Mouse (Mus musculus): ENCODE results near the gene Glb1.
A peak's percentile ranks its signal among the peaks of the same experiment; 100 is the strongest.

Glb1 gene

GRCm38 (mm10) chr9:114446887-114447286, 46.0 kb downstream of the Glb1 start:
- DNase-seq: no peak

DNA sequence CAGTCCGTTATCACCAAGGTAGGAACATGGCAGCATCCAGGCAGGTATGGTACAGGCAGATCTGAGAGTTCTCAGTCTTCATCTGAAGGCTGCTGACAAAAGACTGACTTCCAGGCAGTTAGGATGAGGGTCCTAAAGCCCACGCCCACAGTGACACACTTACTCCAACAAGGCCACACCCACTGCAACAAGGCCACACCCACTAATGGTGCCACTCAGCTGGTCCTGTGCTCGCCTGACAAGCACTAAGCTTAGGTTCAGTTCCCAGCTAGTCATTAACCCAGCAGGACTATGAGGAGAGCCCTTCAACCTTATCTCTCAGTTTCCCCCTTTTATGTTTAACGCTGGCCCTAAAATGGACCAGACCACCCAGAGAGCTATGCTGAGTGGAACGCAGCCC, 47.8 kb downstream of the Glb1 start:
- DNase-seq: no peak

GRCm38 (mm10) chr9:114449120-114449754, 48.4 kb downstream of the Glb1 start:
- no peak for DNase-seq

- no peak for DNase-seq
Measured at GRCm38 (mm10) chr9:114451615-114452014, 50.7 kb downstream of the Glb1 start.

DNA sequence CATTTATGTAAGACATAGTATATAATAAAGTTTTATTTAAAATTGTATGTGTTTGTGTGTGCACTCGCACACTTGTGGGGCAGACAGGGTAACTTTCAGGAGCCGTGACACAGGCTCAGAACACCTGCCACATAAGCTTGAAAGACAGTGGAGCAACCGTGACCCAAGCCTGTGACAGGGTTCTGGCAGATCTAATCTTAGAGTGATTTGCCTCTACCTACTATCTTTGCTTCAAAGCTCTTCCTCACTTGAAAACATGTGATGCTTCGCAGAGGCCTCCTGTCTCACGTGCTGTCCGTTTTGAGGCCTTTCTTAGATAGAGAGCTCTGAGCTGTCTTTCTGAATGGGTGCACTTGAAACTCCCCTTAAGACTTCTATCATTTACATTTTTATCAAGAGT, 51.5 kb downstream of the Glb1 start:
- peak; percentile 53 for DNase-seq

DNA sequence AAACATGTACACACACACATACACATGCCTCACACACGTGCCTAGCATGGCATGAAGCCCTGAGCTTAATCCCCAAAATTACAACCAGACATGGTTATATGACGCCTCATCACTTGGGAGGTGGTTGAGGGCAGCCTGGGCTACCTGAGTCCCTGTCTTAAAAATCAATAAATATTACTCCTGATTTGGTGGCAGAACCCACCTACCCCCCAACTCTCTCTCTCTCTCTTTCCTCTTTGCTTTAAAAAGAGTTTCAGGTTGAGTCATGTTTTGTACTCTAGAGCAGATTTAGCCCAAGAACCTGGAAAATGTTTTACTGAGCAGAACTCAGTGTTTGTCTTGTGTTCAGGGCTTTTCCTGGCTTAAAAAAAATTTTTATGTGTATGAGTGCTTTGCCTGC, 54.5 kb downstream of the Glb1 start:
- DNase-seq: no peak

DNA sequence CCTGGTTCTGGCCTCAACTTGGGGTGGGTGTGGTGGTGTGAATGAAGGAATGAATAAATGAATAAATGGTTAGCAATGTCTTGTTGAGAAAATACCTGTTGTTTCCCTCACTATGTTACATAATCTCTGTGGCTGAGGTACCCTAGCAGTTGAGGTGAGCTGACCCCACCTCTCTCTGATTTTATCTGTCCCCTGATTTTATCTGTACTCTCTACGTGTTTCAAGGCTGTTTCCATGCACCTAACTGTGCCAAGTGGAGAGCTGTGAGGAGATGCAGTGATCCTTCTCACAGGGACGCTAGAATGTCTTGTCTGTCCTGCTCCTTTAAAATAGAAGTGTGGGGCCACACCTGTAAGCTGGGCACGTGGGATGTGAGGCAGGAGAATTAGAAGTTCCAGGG, 57.6 kb downstream of the Glb1 start:
- DNase-seq: no peak

GRCm38 (mm10) chr9:114462569-114462968, 61.7 kb downstream of the Glb1 start:
- DNase-seq: no peak

GRCm38 (mm10) chr9:114465442-114465841, 64.6 kb downstream of the Glb1 start:
- DNase-seq: no peak

- no peak for DNase-seq
Measured at GRCm38 (mm10) chr9:114466871-114467270, 66.0 kb downstream of the Glb1 start.

DNA sequence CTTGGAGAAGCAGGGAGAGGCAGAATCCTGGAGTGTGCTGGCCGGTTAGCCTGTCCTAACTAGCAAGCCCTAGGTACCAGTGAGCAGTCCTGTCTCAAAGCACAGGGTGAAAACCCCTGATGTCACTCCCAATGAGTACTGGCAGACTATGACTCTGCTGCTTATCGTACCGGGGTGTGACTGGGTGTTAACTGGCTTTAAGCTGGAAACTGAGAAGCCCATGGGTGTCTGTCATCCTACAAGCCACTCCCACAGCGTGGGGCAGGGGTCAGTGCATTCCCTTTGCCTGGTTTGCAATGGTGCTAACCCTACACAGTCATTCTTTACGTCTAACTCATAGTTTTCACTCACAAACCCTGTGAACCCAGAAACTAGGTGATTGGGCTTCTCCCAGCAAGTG, 67.3 kb downstream of the Glb1 start:
- DNase-seq: no peak

- no peak for DNase-seq
Measured at GRCm38 (mm10) chr9:114468701-114469100, 67.8 kb downstream of the Glb1 start.

GRCm38 (mm10) chr9:114471892-114472291, 71.0 kb downstream of the Glb1 start:
- DNase-seq: no peak

DNA sequence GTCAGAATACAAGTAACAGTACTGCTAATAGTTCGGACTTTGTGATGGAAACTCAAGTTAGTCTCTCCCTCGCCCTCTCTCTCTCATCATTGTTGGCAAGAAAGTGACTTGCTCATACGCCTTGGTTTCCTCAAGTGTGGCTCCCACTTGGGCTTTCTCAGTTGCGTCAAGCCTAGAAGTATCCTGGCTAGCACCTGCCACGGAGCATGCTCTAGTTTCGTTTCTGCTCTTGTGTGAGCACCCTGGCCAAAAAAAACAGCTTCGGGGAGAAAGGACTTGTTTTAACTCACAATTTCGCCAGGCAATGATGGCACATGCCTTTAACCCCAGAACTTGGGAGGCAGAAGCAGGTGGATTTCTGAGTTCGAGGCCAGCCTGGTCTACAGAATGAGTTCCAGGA, 76.1 kb downstream of the Glb1 start:
- no peak for DNase-seq

DNA sequence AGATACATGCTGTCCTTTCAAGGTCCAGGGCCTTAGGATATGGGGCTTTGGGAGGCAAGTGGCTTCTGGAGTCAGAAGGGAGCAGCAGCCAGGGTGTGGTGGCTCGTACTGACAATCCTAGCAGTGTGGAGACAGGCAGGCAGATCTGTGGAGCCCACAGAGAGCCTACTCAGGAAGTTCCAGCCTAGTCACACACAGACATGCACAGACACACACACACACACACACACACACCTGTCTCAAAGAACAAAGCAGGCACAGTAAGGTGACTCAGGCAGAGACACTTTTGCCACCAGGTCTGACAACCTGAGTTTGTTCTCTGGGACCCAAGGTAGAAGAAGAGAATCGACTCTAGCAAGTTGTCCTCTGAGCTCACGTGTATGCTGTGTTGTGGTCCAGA, 80.1 kb downstream of the Glb1 start:
- no peak for DNase-seq

GRCm38 (mm10) chr9:114484771-114485170, 83.9 kb downstream of the Glb1 start:
- no peak for DNase-seq

DNA sequence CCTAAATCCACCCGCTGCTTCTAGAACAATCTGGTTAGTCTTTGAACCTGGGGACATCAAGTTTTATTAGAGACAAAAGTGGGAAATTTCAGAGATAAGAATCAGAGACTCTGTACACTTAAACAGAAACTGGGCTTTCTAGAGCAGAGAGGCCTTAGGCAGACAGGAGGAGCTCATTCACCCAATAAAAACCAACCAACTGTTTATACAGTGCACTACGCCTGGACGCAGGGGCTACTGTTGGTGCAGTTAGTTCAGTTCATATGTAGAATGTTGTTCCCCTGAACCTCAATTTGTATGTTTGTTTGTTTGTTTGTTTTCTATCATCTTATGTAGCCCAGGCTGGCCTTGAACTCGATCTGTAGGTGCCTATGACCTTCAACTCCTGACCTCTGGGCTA, 85.9 kb downstream of the Glb1 start:
- DNase-seq: no peak

DNA sequence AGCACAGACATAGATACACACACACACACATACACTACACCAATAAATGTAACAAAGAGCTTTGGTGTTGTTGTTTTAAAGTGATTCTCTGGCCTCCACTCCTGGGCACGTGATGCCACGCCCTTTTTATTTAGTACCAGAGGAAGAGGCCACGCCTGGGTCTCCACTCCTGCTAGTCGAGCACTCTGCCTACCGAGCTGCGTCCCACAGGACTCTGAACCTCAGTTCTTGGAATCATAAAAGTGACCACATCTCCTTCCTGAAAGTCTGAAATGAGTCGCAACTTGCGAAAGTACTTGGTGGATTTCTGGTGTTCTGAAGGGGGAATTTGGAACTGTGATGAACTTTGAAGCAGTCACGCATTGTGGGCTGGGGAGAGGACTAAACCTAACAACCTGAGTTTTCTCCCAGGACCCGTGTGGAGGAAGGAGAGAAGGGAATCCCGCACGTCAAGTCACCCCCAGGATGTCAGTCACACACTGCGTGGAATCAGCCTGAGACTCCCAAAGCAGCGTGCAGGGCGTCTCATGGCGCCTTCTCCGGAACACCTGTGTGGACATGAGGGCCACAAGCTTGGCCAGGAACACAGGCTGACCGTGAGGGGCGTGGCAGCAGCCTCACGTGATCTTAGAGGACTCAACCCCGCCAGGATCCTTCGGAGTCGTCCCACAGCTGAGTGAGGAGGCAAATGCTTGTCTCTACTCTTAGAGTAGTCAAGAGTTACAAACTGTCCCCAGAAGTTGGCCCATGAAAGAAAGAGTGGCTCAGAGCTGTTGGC, 86.8 kb downstream of the Glb1 start:
- no peak for DNase-seq

GRCm38 (mm10) chr9:114496469-114496868, 95.6 kb downstream of the Glb1 start:
- peak; percentile 59 for DNase-seq

GRCm38 (mm10) chr9:114498218-114498617, 97.3 kb downstream of the Glb1 start:
- DNase-seq: peak; percentile 98

DNA sequence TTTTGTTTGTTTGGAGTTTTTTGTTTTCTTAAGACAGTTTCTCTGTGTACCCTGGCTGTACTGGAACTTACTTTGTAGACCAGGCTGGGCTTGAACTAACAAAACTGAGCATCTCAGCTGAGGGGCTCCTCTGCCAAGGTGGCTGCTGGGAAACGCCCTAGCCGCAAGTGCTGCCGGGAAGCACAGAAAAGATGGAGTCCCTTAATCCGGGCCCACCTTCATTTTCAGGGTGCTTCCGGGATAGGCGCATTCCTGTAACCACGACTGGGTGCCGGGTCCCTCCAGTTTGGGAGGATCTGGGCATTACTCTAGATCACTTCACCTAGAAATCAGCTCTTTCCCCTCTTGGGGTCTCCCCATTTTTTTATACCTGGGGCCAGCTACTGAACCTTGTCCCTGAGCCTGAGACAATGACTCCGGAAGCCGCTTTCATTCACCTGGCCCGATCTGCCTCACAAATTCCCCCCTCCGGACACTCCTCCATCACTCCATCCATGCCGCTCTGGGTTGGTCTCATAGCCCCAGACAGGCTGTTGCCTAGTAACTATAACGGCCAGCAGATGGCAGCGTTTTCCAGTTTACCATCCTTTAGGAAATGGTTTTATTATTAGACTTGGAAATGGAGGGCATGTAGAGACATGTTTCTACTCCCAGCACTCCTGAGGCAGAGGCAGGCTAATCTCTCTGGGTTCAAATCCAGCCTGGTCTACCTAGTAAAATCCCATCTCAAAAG, 99.1 kb downstream of the Glb1 start:
- peak; percentile 83 for DNase-seq

DNA sequence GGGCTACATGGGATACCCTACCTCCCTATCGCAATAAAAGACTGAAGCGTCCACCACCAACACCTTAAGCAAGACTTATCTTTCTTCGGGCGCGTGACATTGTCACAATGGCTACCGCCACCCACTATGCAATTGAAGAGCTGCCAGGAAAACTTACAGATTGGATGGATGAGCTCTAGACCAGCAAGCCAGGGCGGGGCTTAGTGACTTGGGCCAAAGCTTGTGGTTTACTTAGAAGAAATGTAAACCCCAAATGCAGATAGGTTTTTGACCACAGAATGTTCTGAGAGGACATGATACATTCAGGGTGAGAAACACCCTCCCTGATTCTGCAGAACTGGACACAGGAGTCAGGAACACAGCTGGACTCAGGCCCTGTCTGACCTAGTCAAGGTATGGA, 100.2 kb downstream of the Glb1 start:
- no peak for DNase-seq

- no peak for DNase-seq
Measured at GRCm38 (mm10) chr9:114501913-114502312, 101.0 kb downstream of the Glb1 start.
